Mouse (Mus musculus) E14TG2a.4 (cell line): Measurements from ENCODE around the gene Slc22a3.

Experiments used
- CTCF ChIP-seq: conservative IDR thresholded peaks from 2 replicates; pipeline ENCODE4 v1.5.1; 2014; ENCODE audit warnings: low read length
- POU5F1 ChIP-seq: IDR thresholded peaks from 2 replicates; pipeline ENCODE4 v1.6.1; 2014; ENCODE audit warnings: low read length, borderline replicate concordance

GRCm38 (mm10) chr17:12455143-12455790 is 52.2 kb downstream of the Slc22a3 start:
- TF ChIP-seq CTCF = peak; percentile 78
- no peak for TF ChIP-seq POU5F1
